Mouse (Mus musculus): ENCODE data around the gene Zfp839. TPM values are rescaled to one million over a fixed set of nuclear protein-coding genes. Genes with fewer than 3 reads are reported as not detected.

The Zfp839 gene
- polyA plus RNA-seq, 1 experiment from 2014 or later: 5.2 TPM

- Histone ChIP-seq H3K36me3 (ENCODE audit: insufficient read depth) (peaks cover 9% of the 10 kb centered on the region; the same call in 1 of the 2 replicates), H3K4me2 (no peak overlapping the region), H3K4me1 (ENCODE audit: insufficient read depth) (no peaks in the 10 kb centered on the region), H3K9ac (no peak overlapping the region), H3K27ac (ENCODE audit: low read depth) (no peak overlapping the region), H3K27me3 (ENCODE audit: insufficient read depth, low read length) (no peaks in the 10 kb centered on the region), H3K9me3 (ENCODE audit: low read depth, low read length) (no peaks in the 10 kb centered on the region), H3K4me3 (ENCODE audit: low read depth, low read length) (no peak overlapping the region)
- TF ChIP-seq CTCF (IDR thresholded peaks at IDR 0.05; ENCODE audit: low read depth): no peak
- WGBS: 80% methylated on average over 5 of the region's 5 CpGs
- DNase-seq: no peak
- no peak for ATAC-seq (ENCODE audit: insufficient read depth)
Observed at GRCm38 (mm10) chr12:110808848-110809247, 41.2 kb upstream of the Zfp839 start.

GRCm38 (mm10) chr12:110813132-110813531 is 36.9 kb upstream of the Zfp839 start:
- ATAC-seq (ENCODE audit: insufficient read depth): no peak
- WGBS: 81% methylated on average over 9 of the region's 9 CpGs
- H3K9me3 ChIP-seq (ENCODE audit: low read depth, low read length): no peaks in the 10 kb centered on the region

GRCm38 (mm10) chr12:110813624-110814023 is 36.4 kb upstream of the Zfp839 start:
- Histone ChIP-seq H3K9ac (no peak overlapping the region), H3K27ac (ENCODE audit: low read depth) (no peak overlapping the region), H3K4me1 (ENCODE audit: insufficient read depth) (no peaks in the 10 kb centered on the region), H3K27me3 (ENCODE audit: insufficient read depth, low read length) (no peaks in the 10 kb centered on the region), H3K4me3 (ENCODE audit: low read depth, low read length) (no peak overlapping the region), H3K36me3 (ENCODE audit: insufficient read depth) (peaks cover 6% of the 10 kb centered on the region; the same call in 1 of the 2 replicates), H3K9me3 (ENCODE audit: low read depth, low read length) (no peaks in the 10 kb centered on the region), H3K4me2 (no peak overlapping the region)
- TF ChIP-seq CTCF (IDR thresholded peaks at IDR 0.05; ENCODE audit: low read depth): no peak
- DNase-seq (no peak), ATAC-seq (ENCODE audit: insufficient read depth) (no peak)
- WGBS: 92% methylated on average over 6 of the region's 6 CpGs

More at GRCm38 (mm10) chr12:110813132-110813531, 36.9 kb upstream of the Zfp839 start:
- no peaks in the 10 kb centered on the region for H3K4me1 ChIP-seq (ENCODE audit: insufficient read depth)
- H3K4me3 ChIP-seq (ENCODE audit: low read depth, low read length): no peak overlapping the region
- no peak for TF ChIP-seq CTCF (IDR thresholded peaks at IDR 0.05; ENCODE audit: low read depth)
- H3K27ac ChIP-seq (ENCODE audit: low read depth): no peak overlapping the region
- no peak overlapping the region for H3K9ac ChIP-seq
- peaks cover 9% of the 10 kb centered on the region; the same call in 1 of the 2 replicates for H3K36me3 ChIP-seq (ENCODE audit: insufficient read depth)
- DNase-seq: no peak
- H3K27me3 ChIP-seq (ENCODE audit: insufficient read depth, low read length): no peaks in the 10 kb centered on the region
- H3K4me2 ChIP-seq: no peak overlapping the region

GRCm38 (mm10) chr12:110814924-110815323 is 35.1 kb upstream of the Zfp839 start:
- TF ChIP-seq CTCF (IDR thresholded peaks at IDR 0.05; ENCODE audit: low read depth): no peak
- H3K4me1 ChIP-seq (ENCODE audit: insufficient read depth): no peaks in the 10 kb centered on the region
- no peaks in the 10 kb centered on the region for H3K27me3 ChIP-seq (ENCODE audit: insufficient read depth, low read length)
- H3K4me2 ChIP-seq: no peak overlapping the region
- no peaks in the 10 kb centered on the region for H3K9me3 ChIP-seq (ENCODE audit: low read depth, low read length)
- DNase-seq: no peak
- no peak overlapping the region for H3K4me3 ChIP-seq (ENCODE audit: low read depth, low read length)
- no peak overlapping the region for H3K27ac ChIP-seq (ENCODE audit: low read depth)
- 56% methylated on average over 17 of the region's 17 CpGs for WGBS
- no peaks in the 10 kb centered on the region for H3K36me3 ChIP-seq (ENCODE audit: insufficient read depth)
- ATAC-seq (ENCODE audit: insufficient read depth): no peak
- H3K9ac ChIP-seq: no peak overlapping the region

GRCm38 (mm10) chr12:110816833-110817232 is 33.2 kb upstream of the Zfp839 start:
- TF ChIP-seq CTCF (IDR thresholded peaks at IDR 0.05; ENCODE audit: low read depth): no peak
- Histone ChIP-seq H3K9me3 (ENCODE audit: low read depth, low read length) (no peaks in the 10 kb centered on the region), H3K27me3 (ENCODE audit: insufficient read depth, low read length) (no peaks in the 10 kb centered on the region), H3K27ac (ENCODE audit: low read depth) (no peak overlapping the region), H3K36me3 (ENCODE audit: insufficient read depth) (no peaks in the 10 kb centered on the region), H3K9ac (no peak overlapping the region), H3K4me1 (ENCODE audit: insufficient read depth) (no peaks in the 10 kb centered on the region), H3K4me3 (ENCODE audit: low read depth, low read length) (no peak overlapping the region), H3K4me2 (no peak overlapping the region)
- ATAC-seq (ENCODE audit: insufficient read depth): no peak
- no peak for DNase-seq
- 76% methylated on average over 2 of the region's 2 CpGs for WGBS

GRCm38 (mm10) chr12:110819367-110819766 is 30.7 kb upstream of the Zfp839 start:
- no peaks in the 10 kb centered on the region for H3K9me3 ChIP-seq (ENCODE audit: low read depth, low read length)
- H3K27me3 ChIP-seq (ENCODE audit: insufficient read depth, low read length): no peaks in the 10 kb centered on the region
- H3K27ac ChIP-seq (ENCODE audit: low read depth): no peak overlapping the region
- no peaks in the 10 kb centered on the region for H3K36me3 ChIP-seq (ENCODE audit: insufficient read depth)
- H3K4me1 ChIP-seq (ENCODE audit: insufficient read depth): no peaks in the 10 kb centered on the region
- DNase-seq (no peak), ATAC-seq (ENCODE audit: insufficient read depth) (no peak)
- no peak overlapping the region for H3K4me2 ChIP-seq
- H3K4me3 ChIP-seq (ENCODE audit: low read depth, low read length): no peak overlapping the region
- H3K9ac ChIP-seq: no peak overlapping the region
- WGBS: 54% methylated on average over 8 of the region's 8 CpGs
- no peak for TF ChIP-seq CTCF (IDR thresholded peaks at IDR 0.05; ENCODE audit: low read depth)

GRCm38 (mm10) chr12:110821787-110822186 is 28.3 kb upstream of the Zfp839 start:
- Histone ChIP-seq H3K27me3 (ENCODE audit: insufficient read depth, low read length) (no peaks in the 10 kb centered on the region), H3K4me2 (no peak overlapping the region), H3K9me3 (ENCODE audit: low read depth, low read length) (no peaks in the 10 kb centered on the region), H3K36me3 (ENCODE audit: insufficient read depth) (no peaks in the 10 kb centered on the region), H3K4me3 (ENCODE audit: low read depth, low read length) (no peak overlapping the region), H3K27ac (ENCODE audit: low read depth) (no peak overlapping the region), H3K9ac (no peak overlapping the region), H3K4me1 (ENCODE audit: insufficient read depth) (no peaks in the 10 kb centered on the region)
- ATAC-seq (ENCODE audit: insufficient read depth) (no peak), DNase-seq (no peak)
- TF ChIP-seq CTCF (IDR thresholded peaks at IDR 0.05; ENCODE audit: low read depth): no peak
- WGBS: 82% methylated on average over 2 of the region's 2 CpGs

GRCm38 (mm10) chr12:110822366-110822765 is 27.7 kb upstream of the Zfp839 start:
- WGBS: 80% methylated on average over 7 of the region's 7 CpGs
- no peak overlapping the region for H3K4me2 ChIP-seq
- no peak for DNase-seq
- no peak for TF ChIP-seq CTCF (IDR thresholded peaks at IDR 0.05; ENCODE audit: low read depth)
- no peaks in the 10 kb centered on the region for H3K9me3 ChIP-seq (ENCODE audit: low read depth, low read length)
- no peak for ATAC-seq (ENCODE audit: insufficient read depth)
- H3K36me3 ChIP-seq (ENCODE audit: insufficient read depth): no peaks in the 10 kb centered on the region
- H3K27me3 ChIP-seq (ENCODE audit: insufficient read depth, low read length): no peaks in the 10 kb centered on the region
- H3K4me1 ChIP-seq (ENCODE audit: insufficient read depth): no peaks in the 10 kb centered on the region
- no peak overlapping the region for H3K9ac ChIP-seq
- H3K4me3 ChIP-seq (ENCODE audit: low read depth, low read length): no peak overlapping the region
- H3K27ac ChIP-seq (ENCODE audit: low read depth): no peak overlapping the region
